Mouse (Mus musculus) lung, postnatal 0 days (tissue): ENCODE results near the gene Zfp217. TPM values are rescaled to one million over a fixed set of nuclear protein-coding genes. Genes with fewer than 3 reads are reported as not detected.

ENCODE experiments used
- ATAC-seq: fragments of 200-750 bp; cut with Nextera tagmentation; 2 replicates; pipeline ENCODE4 v1.8.0; 2017; ENCODE audit warnings: moderate library complexity
- DNase-seq: peaks from one replicate; pipeline ENCODE4 v3.0.0-alpha.2; 2016; ENCODE audit warnings: low spot score
- H3K27ac ChIP-seq: fragments of 300-500 bp; sonication (generic); 2 replicates; pipeline ENCODE4 v1.5.1; 2014; ENCODE audit warnings: antibody characterized with exemption, mild to moderate bottlenecking, low read length, mixed read lengths
- H3K27me3 ChIP-seq: fragments of 300-500 bp; sonication (generic); replicated peaks from 2 replicates; pipeline ENCODE4 v1.6.1; 2014; ENCODE audit warnings: low read length, mixed read lengths; ENCODE audit not compliant: insufficient read depth
- H3K36me3 ChIP-seq: fragments of 300-500 bp; sonication (generic); 2 replicates; pipeline ENCODE4 v1.6.1; 2014; ENCODE audit warnings: low read length, mixed read lengths; ENCODE audit not compliant: insufficient read depth
- H3K4me1 ChIP-seq: fragments of 300-500 bp; sonication (generic); 2 replicates; pipeline ENCODE4 v1.6.1; 2014; ENCODE audit warnings: antibody characterized with exemption, low read depth, low read length, mixed read lengths; ENCODE audit not compliant: insufficient read depth
- H3K4me2 ChIP-seq: fragments of 300-500 bp; sonication (generic); replicated peaks from 2 replicates; pipeline ENCODE4 v1.6.1; 2014; ENCODE audit warnings: low read depth, mild to moderate bottlenecking, low read length, moderate library complexity, mixed read lengths
- H3K4me3 ChIP-seq: fragments of 300-500 bp; sonication (generic); 2 replicates; pipeline ENCODE4 v1.5.1; 2014; ENCODE audit warnings: low read depth, low read length
- H3K9ac ChIP-seq: fragments of 300-500 bp; sonication (generic); replicated peaks from 2 replicates; pipeline ENCODE4 v1.6.1; 2014; ENCODE audit warnings: low read depth, mild to moderate bottlenecking
- H3K9me3 ChIP-seq: fragments of 300-500 bp; sonication (generic); 2 replicates; pipeline ENCODE4 v1.6.1; 2016; ENCODE audit warnings: low read length, mixed read lengths
- CTCF ChIP-seq: IDR thresholded peaks from 2 replicates; pipeline ENCODE4 v1.5.1; 2016; ENCODE audit warnings: antibody characterized with exemption, mild to moderate bottlenecking
- EP300 ChIP-seq: IDR thresholded peaks from 2 replicates; pipeline ENCODE4 v1.6.1; 2016; ENCODE audit warnings: antibody characterized with exemption, mild to moderate bottlenecking, control low read depth
- WGBS: fragments of 180-500 bp; shearing (Covaris S2); extraction: QIAGEN DNeasy Blood & Tissue Kit; methylation state at CpG from one replicate; pipeline ENCODE4 v1.1.7; 2014; 5-methylcytosine and 5-hydroxymethylcytosine counted together
- polyA plus RNA-seq: library from polyadenylated mRNA; unstranded; fragments of >200 nt; fragmentation: Nextera tagmentation; extraction: Ambion mirVana; gene quantifications from 2 replicates; pipeline ENCODE4 v1.2.1, GENCODE M21; 2015

Zfp217 gene
- polyA plus RNA-seq, 1 experiment from 2014 or later, result 4.4 TPM

DNA sequence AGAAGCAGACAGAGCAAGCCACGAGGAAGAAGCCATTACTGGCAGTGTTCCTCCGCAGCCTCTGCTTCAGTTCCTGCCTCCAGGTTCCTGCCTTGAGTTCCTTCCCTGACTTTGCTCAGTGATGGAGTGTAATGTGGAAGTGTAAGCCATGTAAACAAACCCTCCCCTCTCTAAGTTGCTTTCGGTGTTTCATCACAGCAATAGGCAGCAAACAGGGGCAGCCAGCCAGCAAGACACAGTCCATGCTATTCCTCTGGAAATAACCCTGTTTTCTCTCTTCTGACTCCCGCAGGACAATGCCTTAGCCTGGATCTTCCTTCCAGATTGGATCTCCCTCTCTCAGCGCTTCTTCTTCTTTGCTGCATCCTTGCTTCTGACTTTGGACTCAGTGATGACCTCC lies 77.9 kb downstream of the Zfp217 start:
- Histone ChIP-seq H3K4me3 (no peak overlapping the region), H3K9ac (no peak overlapping the region), H3K27ac (no peak overlapping the region), H3K36me3 (no peaks in the 10 kb centered on the region), H3K9me3 (no peaks in the 10 kb centered on the region), H3K27me3 (no peaks in the 10 kb centered on the region), H3K4me2 (no peak overlapping the region), H3K4me1 (no peaks in the 10 kb centered on the region)
- TF ChIP-seq CTCF (no peak), EP300 (no peak)
- DNase-seq, result peak; percentile 37
- WGBS, result 67% methylated on average over 5 of the region's 5 CpGs
- no peak for ATAC-seq

GRCm38 (mm10) chr2:170062378-170062777 lies 85.5 kb downstream of the Zfp217 start:
- Histone ChIP-seq H3K4me2 (no peak overlapping the region), H3K4me1 (no peaks in the 10 kb centered on the region), H3K4me3 (no peak overlapping the region), H3K9me3 (no peaks in the 10 kb centered on the region), H3K36me3 (no peaks in the 10 kb centered on the region), H3K9ac (no peak overlapping the region), H3K27me3 (no peaks in the 10 kb centered on the region), H3K27ac (no peak overlapping the region)
- TF ChIP-seq EP300 (no peak), CTCF (no peak)
- DNase-seq (no peak), ATAC-seq (no peak)
- 79% methylated on average over 3 of the region's 3 CpGs for WGBS

GRCm38 (mm10) chr2:170060066-170060465 lies 87.8 kb downstream of the Zfp217 start:
- TF ChIP-seq EP300, result no peak
- TF ChIP-seq CTCF, result peak; percentile 63
- Histone ChIP-seq H3K4me2 (no peak overlapping the region), H3K27me3 (no peaks in the 10 kb centered on the region), H3K4me1 (no peaks in the 10 kb centered on the region), H3K9ac (no peak overlapping the region), H3K27ac (no peak overlapping the region), H3K4me3 (no peak overlapping the region), H3K9me3 (no peaks in the 10 kb centered on the region), H3K36me3 (no peaks in the 10 kb centered on the region)
- ATAC-seq (no peak), DNase-seq (no peak)
- 67% methylated on average over 4 of the region's 4 CpGs for WGBS

DNA sequence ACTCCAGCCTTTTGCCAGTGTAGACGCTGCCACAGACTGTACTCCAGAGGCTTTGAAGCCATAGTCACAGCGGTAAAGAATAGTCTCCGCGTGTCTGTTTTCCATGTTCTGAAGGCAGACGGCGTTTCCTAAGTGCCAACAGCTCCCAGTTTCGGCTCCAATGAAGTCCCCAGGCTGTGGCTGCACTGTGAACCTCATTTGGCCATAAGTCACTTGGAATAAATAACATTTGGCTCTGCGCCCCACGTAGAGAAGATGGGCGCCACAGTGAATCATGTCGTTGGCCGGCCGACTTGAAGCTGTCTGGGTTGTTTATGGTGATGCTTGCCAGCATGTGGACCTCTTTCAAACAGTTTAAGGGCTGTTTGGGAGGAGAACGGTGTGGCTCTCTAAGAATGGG lies 89.1 kb downstream of the Zfp217 start:
- no peaks in the 10 kb centered on the region for H3K9me3 ChIP-seq
- H3K36me3 ChIP-seq, result no peaks in the 10 kb centered on the region
- TF ChIP-seq CTCF (no peak), EP300 (no peak)
- no peaks in the 10 kb centered on the region for H3K27me3 ChIP-seq
- H3K4me2 ChIP-seq, result no peak overlapping the region; the same call in 1 of the 2 replicates
- WGBS, result 58% methylated on average over 14 of the region's 14 CpGs
- no peak overlapping the region for H3K27ac ChIP-seq
- H3K9ac ChIP-seq, result no peak overlapping the region
- peak; percentile 50 for DNase-seq
- H3K4me3 ChIP-seq, result no peak overlapping the region
- H3K4me1 ChIP-seq, result no peaks in the 10 kb centered on the region
- ATAC-seq, result peak; percentile 38
